Mouse (Mus musculus): ENCODE measurements at regions not wholly inside any gene's neighbourhood (a gene's known extent, or its start where the extent isn't known, plus 50 kb on each side); places are given as distances from the start of the nearest gene placed in this dataset.

DNA sequence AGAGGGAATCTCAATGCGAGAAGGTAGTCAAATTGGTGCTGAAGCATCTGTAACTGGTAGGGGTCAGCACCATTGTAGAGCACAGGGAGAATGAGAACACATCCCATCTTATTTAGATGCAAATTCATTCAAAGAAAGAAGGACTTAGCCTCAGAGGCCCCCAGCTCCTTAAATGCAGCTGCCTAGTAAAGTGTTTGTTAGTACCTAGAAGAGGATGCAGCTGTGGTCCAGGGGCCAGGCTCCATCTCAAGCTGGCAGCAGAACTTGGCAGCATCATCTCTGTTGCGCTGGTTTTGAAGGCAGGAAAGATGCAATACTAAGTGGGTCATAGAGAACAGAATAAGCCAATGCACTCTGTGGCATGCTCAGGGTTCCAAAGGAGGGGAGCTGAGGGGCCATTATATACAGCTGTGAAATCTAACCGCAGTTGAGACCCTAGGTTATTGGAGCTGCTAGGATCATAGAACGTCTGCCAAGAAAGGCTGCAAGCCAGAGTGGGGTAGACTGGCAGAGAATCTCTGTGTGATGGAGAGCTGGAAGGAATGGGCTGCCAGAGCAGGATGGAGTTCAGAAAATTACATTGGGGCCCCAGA lies 196.0 kb downstream of the Fat4 start:
- TF ChIP-seq CTCF (IDR thresholded peaks at IDR 0.05; ENCODE audit: borderline replicate concordance, insufficient read depth, low read depth, low read length): no peak
- TF ChIP-seq POLR2A (IDR thresholded peaks at IDR 0.05; ENCODE audit: borderline replicate concordance, insufficient read depth, low read length): no peak
